9 mouse cellular contexts compared by ENCODE assay signal in the genomic region with DNA sequence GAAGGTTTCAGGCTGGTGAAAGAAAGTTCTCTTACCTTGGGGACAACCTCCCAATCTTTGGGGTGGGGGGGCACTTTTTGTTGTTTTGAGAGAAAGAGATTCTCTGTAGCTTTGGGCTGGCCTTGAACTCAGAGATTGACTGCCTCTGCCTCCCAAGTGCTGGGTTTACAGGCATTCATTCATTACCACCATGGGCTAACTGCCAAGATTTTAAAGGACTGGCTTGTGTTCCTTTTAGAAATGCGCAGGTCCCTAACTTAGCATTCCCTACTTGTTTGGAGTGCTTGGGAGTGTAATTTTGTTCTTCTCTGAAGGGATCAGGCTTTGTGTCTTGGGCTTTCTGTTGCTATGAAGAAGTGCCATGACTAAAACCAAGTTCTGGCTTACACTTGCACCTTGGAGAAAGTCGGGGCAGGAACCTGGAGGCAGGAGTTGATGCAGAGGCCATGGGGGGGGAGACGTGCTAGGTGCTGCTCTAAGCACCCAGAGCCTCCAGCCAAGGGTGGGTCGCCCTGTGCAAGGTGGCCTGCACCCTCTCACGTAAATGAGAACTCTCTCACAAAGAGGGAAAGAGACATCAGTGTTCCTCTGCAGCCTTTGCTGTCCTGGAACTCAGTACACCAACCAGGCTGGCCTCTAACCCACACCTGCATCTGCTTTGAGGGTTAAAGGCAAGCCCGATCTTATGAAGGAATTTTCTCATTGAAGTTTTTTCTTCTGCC. TPM values are rescaled to one million over a fixed set of nuclear protein-coding genes. Genes with fewer than 3 reads are reported as not detected.
DNase-seq lines count a peak whose midpoint lies in the region; ATAC-seq and TF ChIP-seq lines count a peak whose summit lies in the region.
"Had no signal": no experiment of that assay in that cellular context is flagged by ENCODE, and none has a peak within 500 bp of the region (broad histone marks: within the 10 kb centered on the region; RNA-seq: fewer than 3 reads in every experiment).

No protein-coding gene starts in this region.

- peaks cover 22% of the 10 kb centered on the region for H3K79me2 ChIP-seq in CH12.LX (replicated peaks; ENCODE audit: control insufficient read depth, extremely low read depth, insufficient read depth, poor library complexity, severe bottlenecking)

- H3K4me2 ChIP-seq in CH12.LX (ENCODE audit: insufficient read depth, low read depth, poor library complexity, severe bottlenecking) = peak overlapping the region; percentile 96
- no peak overlapping the region for H3K4me2 ChIP-seq in forebrain, embryonic 15.5 days (replicated peaks)
- peak overlapping the region; percentile 97 for H3K4me2 ChIP-seq in liver, embryonic 14.5 days (ENCODE audit: low read depth)

- H3K9ac ChIP-seq in CH12.LX (ENCODE audit: insufficient read depth, low read depth) = peak overlapping the region; percentile 97
- no peak overlapping the region for H3K9ac ChIP-seq in forebrain, embryonic 15.5 days (replicated peaks)
- H3K9ac ChIP-seq in liver, embryonic 14.5 days (replicated peaks) = peak overlapping the region; percentile 94

- TF ChIP-seq CTCF in CH12.LX (conservative IDR thresholded peaks at IDR 0.05 in 1 of 2, IDR thresholded peaks at IDR 0.05 in 1 of 2; ENCODE audit: low read depth in 2 of 2, low read length in 2 of 2) = no peak
- TF ChIP-seq CTCF in liver, embryonic 14.5 days (IDR thresholded peaks at IDR 0.05; ENCODE audit: low read depth) = no peak

- H3K4me3 ChIP-seq in erythroblast, embryonic 14.5 days (replicated peaks) = peak overlapping the region; percentile 98
- H3K4me3 ChIP-seq in CH12.LX (replicated peaks in 1 of 3; ENCODE audit: low read depth in 2 of 3, low read length in 2 of 3, poor library complexity in 1 of 3) = peak overlapping the region; percentile 90 to 99 (median 97)
- peak overlapping the region; percentile 85; the same call in 1 of the 2 replicates for H3K4me3 ChIP-seq in forebrain, embryonic 15.5 days
- peak overlapping the region; percentile 79 to 85 for H3K4me3 ChIP-seq in liver, embryonic 14.5 days (ENCODE audit: insufficient read depth in 1 of 2, low read depth in 2 of 2, low read length in 2 of 2)

- in situ Hi-C loops in CH12.LX (cut with MboI; ENCODE audit: low pct_ligation_motif_present, low pct_unique_long_range_greater_than_20kb, low sequenced_read_pairs) = loop anchor here (10.0 kb wide), 1 partner anchor 199 kb away; no protein-coding TSS in a partner anchor

- no peak for TF ChIP-seq POLR2A in CH12.LX (IDR thresholded peaks at IDR 0.05; ENCODE audit: low read depth, low read length)

- no peak for DNase-seq in CH12.LX (ENCODE audit: extremely low read depth)
- DNase-seq in liver, embryonic 14.5 days (ENCODE audit: low read depth in 3 of 3, low spot score in 3 of 3) = no peak
- no peak for DNase-seq in right cerebral cortex, postnatal 4 days
- DNase-seq in thymus, postnatal 10 days (ENCODE audit: low spot score in 2 of 2) = no peak
- DNase-seq in lung, postnatal 25 days (ENCODE audit: low spot score) = no peak

- no peak overlapping the region for H3K27ac ChIP-seq in CH12.LX (ENCODE audit: insufficient read depth, low read depth)
- H3K27ac ChIP-seq in forebrain, embryonic 15.5 days (replicated peaks) = no peak overlapping the region
- H3K27ac ChIP-seq in liver, embryonic 14.5 days = peak overlapping the region; percentile 75

- dilution Hi-C loops in CH12.LX (cut with MboI; ENCODE audit: extremely low pct_ligation_motif_present, extremely low pct_unique_long_range_greater_than_20kb, low sequenced_read_pairs) = no loop called here

- TF ChIP-seq EP300 in CH12.LX (IDR thresholded peaks at IDR 0.05; ENCODE audit: low read length) = no peak
- no peak for TF ChIP-seq EP300 in liver, embryonic 14.5 days (IDR thresholded peaks at IDR 0.05; ENCODE audit: low read depth)

- no peaks in the 10 kb centered on the region for H3K9me3 ChIP-seq in erythroblast, embryonic 14.5 days (ENCODE audit: control insufficient read depth, low read length)
- no peaks in the 10 kb centered on the region for H3K9me3 ChIP-seq in CH12.LX (replicated peaks; ENCODE audit: low read length)
- H3K9me3 ChIP-seq in forebrain, embryonic 15.5 days = no peaks in the 10 kb centered on the region
- no peaks in the 10 kb centered on the region for H3K9me3 ChIP-seq in liver, embryonic 14.5 days (ENCODE audit: control insufficient read depth, low read length)

- H3K4me1 ChIP-seq in erythroblast, embryonic 14.5 days (ENCODE audit: control insufficient read depth) = peaks cover 29% of the 10 kb centered on the region
- H3K4me1 ChIP-seq in CH12.LX (ENCODE audit: control insufficient read depth in 1 of 2, insufficient read depth in 2 of 2) = peaks cover 3 to 18% of the 10 kb centered on the region in 2 experiments
- H3K4me1 ChIP-seq in forebrain, embryonic 15.5 days = peaks cover 19% of the 10 kb centered on the region
- peaks cover 4 to 6% of the 10 kb centered on the region in 2 experiments for H3K4me1 ChIP-seq in liver, embryonic 14.5 days (replicated peaks; ENCODE audit: control insufficient read depth in 2 of 2, insufficient read depth in 2 of 2, low read length in 1 of 2)

- H3K36me3 ChIP-seq in erythroblast, embryonic 14.5 days (ENCODE audit: control insufficient read depth) = peaks cover 35% of the 10 kb centered on the region
- peaks cover 27 to 32% of the 10 kb centered on the region in 2 experiments for H3K36me3 ChIP-seq in CH12.LX (replicated peaks in 1 of 2; ENCODE audit: control insufficient read depth in 1 of 2, insufficient read depth in 1 of 2, low read length in 1 of 2)
- peaks cover 24% of the 10 kb centered on the region for H3K36me3 ChIP-seq in forebrain, embryonic 15.5 days
- peaks cover 25% of the 10 kb centered on the region for H3K36me3 ChIP-seq in liver, embryonic 14.5 days (replicated peaks; ENCODE audit: control insufficient read depth, insufficient read depth, low read depth)

- no peaks in the 10 kb centered on the region for H3K27me3 ChIP-seq in erythroblast, embryonic 14.5 days (ENCODE audit: control insufficient read depth)
- H3K27me3 ChIP-seq in CH12.LX (replicated peaks) = peaks cover 4% of the 10 kb centered on the region
- H3K27me3 ChIP-seq in forebrain, embryonic 15.5 days = no peaks in the 10 kb centered on the region
- H3K27me3 ChIP-seq in liver, embryonic 14.5 days (ENCODE audit: control insufficient read depth, insufficient read depth, low read length) = no peaks in the 10 kb centered on the region

- no peak for ATAC-seq in erythroblast, adult 5-6 weeks (replicated peaks; ENCODE audit: low FRiP score, poor library complexity, severe bottlenecking)
- no peak for ATAC-seq in forebrain, embryonic 15.5 days (replicated peaks)
- ATAC-seq in liver, embryonic 14.5 days (ENCODE audit: insufficient read depth) = no peak

- no peak for TF ChIP-seq RAD21 in CH12.LX (IDR thresholded peaks at IDR 0.05; ENCODE audit: low read depth, low read length)

- 78% methylated on average over 6 of the region's 6 CpGs for WGBS in forebrain, embryonic 15.5 days
- 79% methylated on average over 6 of the region's 6 CpGs for WGBS in liver, embryonic 14.5 days (ENCODE audit: insufficient replicate concordance)

TF ChIP-seq in CH12.LX, 34 proteins besides CTCF, POLR2A, EP300 and RAD21 (continues in another document):
- TF ChIP-seq MYC (IDR thresholded peaks at IDR 0.05; ENCODE audit: low read depth, low read length) (0 out of 2 replicates have a peak, but pooled peaks have one; percentile 13), GABPA (IDR thresholded peaks at IDR 0.05; ENCODE audit: insufficient replicate concordance, low read depth, low read length) (no peak), IRF4 (IDR thresholded peaks at IDR 0.05; ENCODE audit: low read depth, low read length) (no peak)

RNA-seq across cellular contexts. Expression of gene Rpl13, which starts 2.1 kb away (rescaled TPM):
- 428 and 471 TPM in 2 replicates for polyA plus RNA-seq in erythroblast, embryonic 14.5 days (2012)
- total RNA-seq in erythroblast, adult 5-6 weeks (2015; ENCODE audit: low replicate concordance) = 279 and 298 TPM in 2 replicates
- total RNA-seq in erythroblast, adult 5-6 weeks (2017; ENCODE audit: low replicate concordance) = 472 and 492 TPM in 2 replicates
- 3,361 and 3,721 TPM in 2 replicates for total RNA-seq in CH12.LX (2012; rRNA removed)
- total RNA-seq in CH12.LX (2014; rRNA removed) = 2,646 and 2,709 TPM in 2 replicates
- polyA plus RNA-seq in CH12.LX (2012; ENCODE audit: insufficient read length, low read depth) = 973 and 1,610 TPM in 2 replicates
- polyA plus RNA-seq in forebrain, embryonic 15.5 days (2015; fragmentation: Nextera tagmentation; extraction: Ambion mirVana) = 886 and 899 TPM in 2 replicates
- polyA plus RNA-seq in liver, embryonic 14.5 days (2012; rRNA removed) = 1,340 and 1,385 TPM in 2 replicates
- polyA plus RNA-seq in liver, embryonic 14.5 days (2014; fragmentation: Nextera tagmentation; extraction: Ambion mirVana) = 1,145 and 1,179 TPM in 2 replicates

RNA-seq across cellular contexts. Expression of gene Cpne7, which starts 13.0 kb away (rescaled TPM):
- polyA plus RNA-seq in erythroblast, embryonic 14.5 days (2012) = 0.07 and 0.08 TPM in 2 replicates
- total RNA-seq in erythroblast, adult 5-6 weeks (2015; ENCODE audit: low replicate concordance) = not detected in 2 replicates
- total RNA-seq in erythroblast, adult 5-6 weeks (2017; ENCODE audit: low replicate concordance) = not detected in 2 replicates
- total RNA-seq in CH12.LX (2012; rRNA removed) (0.08 TPM in 1 of 2 replicates, not detected in the other), CH12.LX (2014; rRNA removed) (not detected in 2 replicates)
- polyA plus RNA-seq in CH12.LX (2012; ENCODE audit: insufficient read length, low read depth) = not detected in 2 replicates
- polyA plus RNA-seq in forebrain, embryonic 15.5 days (2015; fragmentation: Nextera tagmentation; extraction: Ambion mirVana) = 2.5 and 3.2 TPM in 2 replicates
- polyA plus RNA-seq in liver, embryonic 14.5 days (2012; rRNA removed) = 1.7 and 1.9 TPM in 2 replicates
- 0.58 and 0.65 TPM in 2 replicates for polyA plus RNA-seq in liver, embryonic 14.5 days (2014; fragmentation: Nextera tagmentation; extraction: Ambion mirVana)

RNA-seq across cellular contexts. Expression of gene Spg7, which starts 41.5 kb away (rescaled TPM):
- 5.5 and 6.3 TPM in 2 replicates for polyA plus RNA-seq in erythroblast, embryonic 14.5 days (2012)
- total RNA-seq in erythroblast, adult 5-6 weeks (2015; ENCODE audit: low replicate concordance) = 10.6 and 14.4 TPM in 2 replicates
- 15.2 and 37.6 TPM in 2 replicates for total RNA-seq in erythroblast, adult 5-6 weeks (2017; ENCODE audit: low replicate concordance)
- 32.8 and 35.2 TPM in 2 replicates for total RNA-seq in CH12.LX (2012; rRNA removed)
- total RNA-seq in CH12.LX (2014; rRNA removed) = 20.8 and 21.2 TPM in 2 replicates
- polyA plus RNA-seq in CH12.LX (2012; ENCODE audit: insufficient read length, low read depth) = 26.1 and 35.8 TPM in 2 replicates
- 47.0 and 47.2 TPM in 2 replicates for polyA plus RNA-seq in forebrain, embryonic 15.5 days (2015; fragmentation: Nextera tagmentation; extraction: Ambion mirVana)
- polyA plus RNA-seq in liver, embryonic 14.5 days (2012; rRNA removed) = 19.0 and 26.0 TPM in 2 replicates
- polyA plus RNA-seq in liver, embryonic 14.5 days (2014; fragmentation: Nextera tagmentation; extraction: Ambion mirVana) = 19.5 and 21.0 TPM in 2 replicates

RNA-seq across cellular contexts. Expression of gene Sult5a1, which starts 53.9 kb away (rescaled TPM):
- 0.04 and 0.08 TPM in 2 replicates for polyA plus RNA-seq in erythroblast, embryonic 14.5 days (2012)
- not detected in 2 replicates for total RNA-seq in erythroblast, adult 5-6 weeks (2015; ENCODE audit: low replicate concordance)
- total RNA-seq in erythroblast, adult 5-6 weeks (2017; ENCODE audit: low replicate concordance) = not detected in 2 replicates
- 0.25 and 0.68 TPM in 2 replicates for total RNA-seq in CH12.LX (2012; rRNA removed)
- total RNA-seq in CH12.LX (2014; rRNA removed) = not detected in 2 replicates
- not detected in 2 replicates for polyA plus RNA-seq in CH12.LX (2012; ENCODE audit: insufficient read length, low read depth)
- polyA plus RNA-seq in forebrain, embryonic 15.5 days (2015; fragmentation: Nextera tagmentation; extraction: Ambion mirVana) = 0.69 and 1.0 TPM in 2 replicates
- 0.75 and 1.1 TPM in 2 replicates for polyA plus RNA-seq in liver, embryonic 14.5 days (2012; rRNA removed)
- polyA plus RNA-seq in liver, embryonic 14.5 days (2014; fragmentation: Nextera tagmentation; extraction: Ambion mirVana) = 0.69 and 0.91 TPM in 2 replicates
- total RNA-seq: hematopoietic stem cell, adult 5-6 weeks had no signal
